Mouse (Mus musculus) E14TG2a.4 (cell line): ENCODE results near the gene Nup155.

Source experiments
- CTCF ChIP-seq: conservative IDR thresholded peaks from 2 replicates; pipeline ENCODE4 v1.5.1; 2014; ENCODE audit warnings: low read length
- NANOG ChIP-seq: IDR thresholded peaks from 2 replicates; pipeline ENCODE4 v1.6.1; 2014; ENCODE audit warnings: borderline replicate concordance, low read length, mixed read lengths
- POU5F1 ChIP-seq: IDR thresholded peaks from 2 replicates; pipeline ENCODE4 v1.6.1; 2014; ENCODE audit warnings: low read length, borderline replicate concordance

DNA sequence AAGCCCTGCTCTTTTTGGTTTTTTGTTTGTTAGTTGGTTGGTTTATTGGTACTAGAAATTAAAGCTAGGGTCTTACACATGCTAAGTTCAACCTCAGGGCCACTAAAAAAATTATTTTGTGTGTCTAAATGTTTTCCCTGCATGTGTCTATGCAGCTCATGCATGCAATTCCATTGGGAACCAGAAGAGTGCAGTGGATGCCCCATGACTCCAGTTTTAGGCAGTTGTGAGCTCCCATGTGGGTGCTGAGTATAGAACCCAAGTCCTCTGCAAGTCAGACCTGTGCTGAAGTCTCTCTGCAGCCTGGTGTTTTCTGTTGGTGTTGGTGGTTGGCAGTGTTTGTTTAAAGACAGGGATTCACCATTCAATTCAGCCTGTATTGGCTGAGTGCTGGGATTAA lies 22.7 kb downstream of the Nup155 start:
- TF ChIP-seq CTCF (peak; percentile 27), POU5F1 (no peak), NANOG (no peak)
